Mouse (Mus musculus): ENCODE measurements around the gene Rnf212. TPM values are rescaled to one million over a fixed set of nuclear protein-coding genes. Genes with fewer than 3 reads are reported as not detected.
A peak's percentile ranks its signal among the peaks of the same experiment; 100 is the strongest.

The Rnf212 gene
- polyA plus RNA-seq, 1 experiment from 2014 or later = not detected

DNA sequence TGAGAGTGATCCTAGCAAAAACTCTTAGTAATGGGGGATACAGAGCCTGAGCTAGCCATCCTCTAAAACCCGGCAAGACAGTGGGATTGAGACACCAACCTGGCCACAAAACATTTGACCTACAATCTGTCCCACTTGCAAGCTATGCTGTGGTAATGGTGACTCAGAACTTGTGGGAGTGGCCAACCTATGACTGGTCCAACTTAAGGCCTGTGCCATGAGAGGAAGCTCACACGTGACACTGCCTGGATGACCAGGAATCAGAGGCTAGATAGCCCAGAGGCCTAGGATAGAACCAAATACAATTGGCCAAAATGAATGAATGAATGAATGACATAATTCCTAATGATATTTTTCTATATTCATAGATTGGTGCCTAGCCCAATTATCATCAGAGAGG, 32.9 kb downstream of the Rnf212 start:
- no peak overlapping the region for H3K4me3 ChIP-seq (replicated peaks; ENCODE audit: low read depth, low read length)
- no peaks in the 10 kb centered on the region for H3K4me1 ChIP-seq (replicated peaks; ENCODE audit: insufficient read depth, low read length)
- ATAC-seq (replicated peaks; ENCODE audit: low FRiP score, low read depth) (0 out of 2 replicates have a peak, but pooled peaks have one; percentile 17), DNase-seq (ENCODE audit: low spot score) (no peak)
- no peak overlapping the region for H3K9ac ChIP-seq (ENCODE audit: low read depth, low read length)
- H3K27ac ChIP-seq = no peak overlapping the region
- no peak for TF ChIP-seq CTCF (IDR thresholded peaks at IDR 0.05; ENCODE audit: low read depth)
- H3K27me3 ChIP-seq (ENCODE audit: insufficient read depth, low read length) = no peaks in the 10 kb centered on the region
- no peaks in the 10 kb centered on the region for H3K9me3 ChIP-seq (replicated peaks; ENCODE audit: low read length)
- H3K36me3 ChIP-seq (ENCODE audit: insufficient read depth, low read length) = no peaks in the 10 kb centered on the region
- WGBS = 79% methylated on average over 2 of the region's 2 CpGs
- no peak overlapping the region for H3K4me2 ChIP-seq (ENCODE audit: low read length)

GRCm38 (mm10) chr5:108727425-108727824, 47.4 kb downstream of the Rnf212 start:
- Histone ChIP-seq H3K9ac (ENCODE audit: low read depth, low read length) (no peak overlapping the region), H3K9me3 (replicated peaks; ENCODE audit: low read length) (no peaks in the 10 kb centered on the region), H3K4me3 (replicated peaks; ENCODE audit: low read depth, low read length) (no peak overlapping the region), H3K27me3 (ENCODE audit: insufficient read depth, low read length) (no peaks in the 10 kb centered on the region; the same call in 1 of the 2 replicates), H3K4me2 (ENCODE audit: low read length) (no peak overlapping the region), H3K27ac (no peak overlapping the region), H3K4me1 (replicated peaks; ENCODE audit: insufficient read depth, low read length) (no peaks in the 10 kb centered on the region), H3K36me3 (ENCODE audit: insufficient read depth, low read length) (no peaks in the 10 kb centered on the region)
- no peak for TF ChIP-seq CTCF (IDR thresholded peaks at IDR 0.05; ENCODE audit: low read depth)
- DNase-seq (ENCODE audit: low spot score) (no peak), ATAC-seq (replicated peaks; ENCODE audit: low FRiP score, low read depth) (no peak)
- 88% methylated on average over 1 of the region's 1 CpGs for WGBS

- Histone ChIP-seq H3K27me3 (ENCODE audit: insufficient read depth, low read length) (no peaks in the 10 kb centered on the region; the same call in 1 of the 2 replicates), H3K4me2 (ENCODE audit: low read length) (no peak overlapping the region), H3K27ac (no peak overlapping the region), H3K9ac (ENCODE audit: low read depth, low read length) (no peak overlapping the region), H3K4me3 (replicated peaks; ENCODE audit: low read depth, low read length) (no peak overlapping the region), H3K9me3 (replicated peaks; ENCODE audit: low read length) (no peaks in the 10 kb centered on the region), H3K4me1 (replicated peaks; ENCODE audit: insufficient read depth, low read length) (no peaks in the 10 kb centered on the region), H3K36me3 (ENCODE audit: insufficient read depth, low read length) (no peaks in the 10 kb centered on the region)
- 20% methylated on average over 5 of the region's 5 CpGs for whole genome bisulfite sequencing
- DNase-seq (ENCODE audit: low spot score) = peak; percentile 83
- peak; percentile 81 for ATAC-seq (replicated peaks; ENCODE audit: low FRiP score, low read depth)
- TF ChIP-seq CTCF (IDR thresholded peaks at IDR 0.05; ENCODE audit: low read depth) = peak; percentile 90
These were observed 48.1 kb downstream of the Rnf212 start for GRCm38 (mm10) chr5:108726557-108727248.

- Histone ChIP-seq H3K4me3 (replicated peaks; ENCODE audit: low read depth, low read length) (no peak overlapping the region), H3K4me1 (replicated peaks; ENCODE audit: insufficient read depth, low read length) (no peaks in the 10 kb centered on the region), H3K4me2 (ENCODE audit: low read length) (no peak overlapping the region), H3K27ac (no peak overlapping the region), H3K9me3 (replicated peaks; ENCODE audit: low read length) (no peaks in the 10 kb centered on the region), H3K27me3 (ENCODE audit: insufficient read depth, low read length) (no peaks in the 10 kb centered on the region; the same call in 1 of the 2 replicates), H3K9ac (ENCODE audit: low read depth, low read length) (no peak overlapping the region), H3K36me3 (ENCODE audit: insufficient read depth, low read length) (no peaks in the 10 kb centered on the region)
- no peak for TF ChIP-seq CTCF (IDR thresholded peaks at IDR 0.05; ENCODE audit: low read depth)
- ATAC-seq (replicated peaks; ENCODE audit: low FRiP score, low read depth) (no peak), DNase-seq (ENCODE audit: low spot score) (no peak)
- 47% methylated on average over 2 of the region's 2 CpGs for WGBS
These were observed 50.8 kb downstream of the Rnf212 start for GRCm38 (mm10) chr5:108724006-108724405.

- no peaks in the 10 kb centered on the region for H3K4me1 ChIP-seq (replicated peaks; ENCODE audit: insufficient read depth, low read length)
- H3K27ac ChIP-seq = no peak overlapping the region
- WGBS = 72% methylated on average over 7 of the region's 7 CpGs
- H3K9me3 ChIP-seq (replicated peaks; ENCODE audit: low read length) = no peaks in the 10 kb centered on the region
- H3K4me3 ChIP-seq (replicated peaks; ENCODE audit: low read depth, low read length) = no peak overlapping the region
- TF ChIP-seq CTCF (IDR thresholded peaks at IDR 0.05; ENCODE audit: low read depth) = no peak
- no peaks in the 10 kb centered on the region for H3K27me3 ChIP-seq (ENCODE audit: insufficient read depth, low read length)
- H3K36me3 ChIP-seq (ENCODE audit: insufficient read depth, low read length) = no peaks in the 10 kb centered on the region
- H3K9ac ChIP-seq (ENCODE audit: low read depth, low read length) = no peak overlapping the region
- no peak for DNase-seq (ENCODE audit: low spot score)
- no peak overlapping the region for H3K4me2 ChIP-seq (ENCODE audit: low read length)
- ATAC-seq (replicated peaks; ENCODE audit: low FRiP score, low read depth) = no peak
These were observed 55.0 kb downstream of the Rnf212 start for GRCm38 (mm10) chr5:108719761-108720160.

GRCm38 (mm10) chr5:108718051-108718450, 56.7 kb downstream of the Rnf212 start:
- no peak overlapping the region for H3K4me3 ChIP-seq (replicated peaks; ENCODE audit: low read depth, low read length)
- no peak overlapping the region for H3K27ac ChIP-seq
- H3K27me3 ChIP-seq (ENCODE audit: insufficient read depth, low read length) = no peaks in the 10 kb centered on the region
- WGBS = 32% methylated on average over 4 of the region's 4 CpGs
- no peaks in the 10 kb centered on the region for H3K9me3 ChIP-seq (replicated peaks; ENCODE audit: low read length)
- DNase-seq (ENCODE audit: low spot score) = no peak
- no peak overlapping the region for H3K9ac ChIP-seq (ENCODE audit: low read depth, low read length)
- H3K4me1 ChIP-seq (replicated peaks; ENCODE audit: insufficient read depth, low read length) = no peaks in the 10 kb centered on the region
- no peaks in the 10 kb centered on the region for H3K36me3 ChIP-seq (ENCODE audit: insufficient read depth, low read length)
- no peak overlapping the region for H3K4me2 ChIP-seq (ENCODE audit: low read length)
- TF ChIP-seq CTCF (IDR thresholded peaks at IDR 0.05; ENCODE audit: low read depth) = no peak
- no peak for ATAC-seq (replicated peaks; ENCODE audit: low FRiP score, low read depth)
